Mouse (Mus musculus) olfactory bulb, adult 2 months (tissue): ENCODE data around the gene Dop1a. TPM values are rescaled to one million over a fixed set of nuclear protein-coding genes. Genes with fewer than 3 reads are reported as not detected.

ENCODE experiments used
- H3K27ac ChIP-seq: fragments of 200-500 bp; 2 replicates; pipeline ENCODE4 v1.5.1; 2012; ENCODE audit warnings: low read depth, low read length; ENCODE audit not compliant: insufficient read depth
- H3K4me1 ChIP-seq: fragments of 200-500 bp; 2 replicates; pipeline ENCODE4 v1.6.1; 2012; ENCODE audit warnings: low read length; ENCODE audit not compliant: control insufficient read depth, insufficient read depth
- H3K4me3 ChIP-seq: fragments of 200-500 bp; 2 replicates; pipeline ENCODE4 v1.5.1; 2012; ENCODE audit warnings: mild to moderate bottlenecking, low read depth, low read length, moderate library complexity; ENCODE audit not compliant: insufficient read depth
- CTCF ChIP-seq: fragments of 200-500 bp; IDR thresholded peaks from 2 replicates; pipeline ENCODE4 v1.5.1; 2012; ENCODE audit warnings: low read depth, mild to moderate bottlenecking, low read length, moderate library complexity; ENCODE audit not compliant: insufficient read depth
- POLR2A ChIP-seq: fragments of 200-500 bp; IDR thresholded peaks from 2 replicates; pipeline ENCODE4 v1.6.1; 2012; ENCODE audit warnings: mild to moderate bottlenecking, low read depth, low read length, moderate library complexity; ENCODE audit not compliant: insufficient read depth
- WGBS: fragments of 180-500 bp; shearing (Covaris S2); methylation state at CpG from one replicate; pipeline ENCODE4 v1.1.7; 2018; 5-methylcytosine and 5-hydroxymethylcytosine counted together
- polyA plus RNA-seq: library from polyadenylated mRNA; stranded (reverse); fragments of >200 nt; gene quantifications from 2 replicates; pipeline ENCODE4 v1.2.4, GENCODE M21; 2012; ENCODE audit warnings: low replicate concordance; ENCODE audit not compliant: missing spikeins, insufficient read depth, insufficient read length

The Dop1a gene
- polyA plus RNA-seq, 1 experiment = not detected

GRCm38 (mm10) chr9:86534071-86534470 lies 67.1 kb downstream of the Dop1a start:
- WGBS = 92% methylated on average over 5 of the region's 5 CpGs
- TF ChIP-seq POLR2A (no peak), CTCF (no peak)
- no peak overlapping the region for H3K4me3 ChIP-seq
- H3K4me1 ChIP-seq = no peaks in the 10 kb centered on the region
- H3K27ac ChIP-seq = no peak overlapping the region

- H3K27ac ChIP-seq = no peak overlapping the region
- H3K4me1 ChIP-seq = no peaks in the 10 kb centered on the region
- WGBS = 26% methylated on average over 3 of the region's 3 CpGs
- no peak for TF ChIP-seq POLR2A
- no peak for TF ChIP-seq CTCF
- no peak overlapping the region for H3K4me3 ChIP-seq
These were observed 76.5 kb downstream of the Dop1a start for GRCm38 (mm10) chr9:86543451-86543850.

GRCm38 (mm10) chr9:86544559-86544958 lies 77.6 kb downstream of the Dop1a start:
- no peaks in the 10 kb centered on the region for H3K4me1 ChIP-seq
- no peak for TF ChIP-seq POLR2A
- no peak for TF ChIP-seq CTCF
- H3K4me3 ChIP-seq = no peak overlapping the region
- WGBS = 78% methylated on average over 1 of the region's 1 CpGs
- no peak overlapping the region for H3K27ac ChIP-seq

- Histone ChIP-seq H3K27ac (no peak overlapping the region), H3K4me3 (no peak overlapping the region), H3K4me1 (no peaks in the 10 kb centered on the region)
- TF ChIP-seq CTCF (no peak), POLR2A (no peak)
- 87% methylated on average over 5 of the region's 5 CpGs for WGBS
These were observed 82.7 kb downstream of the Dop1a start for GRCm38 (mm10) chr9:86549637-86550162.

GRCm38 (mm10) chr9:86550717-86551116 lies 83.8 kb downstream of the Dop1a start:
- 90% methylated on average over 3 of the region's 3 CpGs for WGBS
- no peak overlapping the region for H3K27ac ChIP-seq
- no peaks in the 10 kb centered on the region for H3K4me1 ChIP-seq
- no peak for TF ChIP-seq CTCF
- no peak for TF ChIP-seq POLR2A
- no peak overlapping the region for H3K4me3 ChIP-seq

- Histone ChIP-seq H3K27ac (no peak overlapping the region), H3K4me3 (no peak overlapping the region), H3K4me1 (no peaks in the 10 kb centered on the region)
- 72% methylated on average over 9 of the region's 9 CpGs for WGBS
- TF ChIP-seq POLR2A (no peak), CTCF (no peak)
These were observed 86.9 kb downstream of the Dop1a start for GRCm38 (mm10) chr9:86553886-86554285.

- 81% methylated on average over 4 of the region's 4 CpGs for WGBS
- Histone ChIP-seq H3K4me3 (no peak overlapping the region), H3K27ac (no peak overlapping the region), H3K4me1 (no peaks in the 10 kb centered on the region)
- TF ChIP-seq POLR2A (no peak), CTCF (no peak)
These were observed 87.7 kb downstream of the Dop1a start for GRCm38 (mm10) chr9:86554641-86555040.

GRCm38 (mm10) chr9:86560543-86560942 lies 93.6 kb downstream of the Dop1a start:
- H3K27ac ChIP-seq = no peak overlapping the region
- H3K4me3 ChIP-seq = no peak overlapping the region
- WGBS = 76% methylated on average over 3 of the region's 3 CpGs
- TF ChIP-seq POLR2A = no peak
- no peak for TF ChIP-seq CTCF
- no peaks in the 10 kb centered on the region for H3K4me1 ChIP-seq

GRCm38 (mm10) chr9:86569314-86569910 lies 102.5 kb downstream of the Dop1a start:
- H3K4me3 ChIP-seq = no peak overlapping the region
- TF ChIP-seq POLR2A = no peak
- TF ChIP-seq CTCF = no peak
- 91% methylated on average over 3 of the region's 3 CpGs for WGBS

GRCm38 (mm10) chr9:86570261-86570890 lies 103.4 kb downstream of the Dop1a start:
- no peak overlapping the region for H3K4me3 ChIP-seq
- 61% methylated on average over 10 of the region's 10 CpGs for WGBS
- TF ChIP-seq POLR2A (no peak), CTCF (no peak)
- H3K27ac ChIP-seq = no peak overlapping the region
- H3K4me1 ChIP-seq = peaks cover 8% of the 10 kb centered on the region

More at GRCm38 (mm10) chr9:86569314-86569910, 102.5 kb downstream of the Dop1a start:
- Histone ChIP-seq H3K27ac (no peak overlapping the region), H3K4me1 (peaks cover 8% of the 10 kb centered on the region)
